Mouse (Mus musculus): Measurements from ENCODE around the gene Olfm3. TPM values are rescaled to one million over a fixed set of nuclear protein-coding genes. Genes with fewer than 3 reads are reported as not detected.

Gene Olfm3
- not detected in 2 replicates for polyA plus RNA-seq (2011; ENCODE audit: insufficient read length, low read depth, missing spikeins)

DNA sequence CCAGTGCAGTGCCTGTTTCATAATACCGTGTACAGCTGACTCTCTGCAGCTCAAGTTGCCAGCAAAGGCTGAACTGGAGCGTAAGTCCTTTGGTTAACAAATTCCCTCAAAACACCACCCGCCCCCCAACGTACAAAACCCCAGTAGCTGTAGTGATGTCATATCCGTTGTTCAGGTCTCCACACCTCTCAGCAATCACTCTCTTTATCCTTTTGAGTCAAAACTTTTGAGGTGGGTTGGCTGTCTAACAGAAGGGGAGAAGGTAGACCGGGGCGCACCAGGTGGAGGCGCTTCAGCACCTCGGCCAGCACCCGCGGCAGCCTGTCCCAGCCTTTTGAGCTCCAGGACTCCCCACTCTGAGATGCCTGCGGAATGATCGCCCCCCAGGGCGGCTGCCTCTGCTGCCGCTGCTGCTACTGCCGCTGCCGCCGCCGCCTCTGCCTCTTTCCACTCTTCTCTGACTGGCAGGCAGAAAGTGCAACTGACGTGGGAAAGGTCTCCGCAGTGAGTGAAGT, at the start of gene Olfm3:
Gene Olfm3, plus strand, starts transcription at position 155 of the 515 bp plus-strand sequence.
- H3K4me1 ChIP-seq (ENCODE audit: control insufficient read depth, insufficient read depth, low read length): no peaks in the 10 kb centered on the region
- no peak within 1 kb of the TSS for H3K4me3 ChIP-seq (ENCODE audit: insufficient read depth, low read length)
- TF ChIP-seq CTCF (IDR thresholded peaks at IDR 0.05; ENCODE audit: borderline replicate concordance, insufficient read depth, low read length) (no peak), POLR2A (IDR thresholded peaks at IDR 0.05; ENCODE audit: low read depth, low read length) (no peak)
- H3K27ac ChIP-seq (ENCODE audit: insufficient read depth, low read length): no peak within 1 kb of the TSS

DNA sequence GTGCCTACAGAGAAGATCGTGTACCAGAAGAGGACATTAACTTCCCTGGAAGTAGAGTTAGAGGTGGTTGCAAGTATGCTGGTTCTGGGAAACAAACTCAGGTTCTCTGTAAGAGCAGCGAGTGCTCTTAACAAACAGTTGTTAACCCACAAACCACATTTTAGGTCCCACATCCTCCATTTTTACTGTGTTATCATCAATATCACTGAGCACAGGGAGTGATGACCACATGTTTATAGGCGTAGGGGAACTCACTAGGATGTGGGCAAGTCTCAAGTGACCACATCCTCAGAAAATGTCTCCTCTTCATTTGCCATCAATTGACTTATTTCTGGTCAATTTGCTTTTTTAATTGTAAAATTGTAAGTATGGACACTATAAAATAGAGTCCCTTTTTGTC, 14.1 kb upstream of the Olfm3 start:
- no peaks in the 10 kb centered on the region for H3K4me1 ChIP-seq (ENCODE audit: control insufficient read depth, insufficient read depth, low read length)
- TF ChIP-seq CTCF (IDR thresholded peaks at IDR 0.05; ENCODE audit: borderline replicate concordance, insufficient read depth, low read length) (no peak), POLR2A (IDR thresholded peaks at IDR 0.05; ENCODE audit: low read depth, low read length) (no peak)
- no peak overlapping the region for H3K27ac ChIP-seq (ENCODE audit: insufficient read depth, low read length)
- no peak overlapping the region for H3K4me3 ChIP-seq (ENCODE audit: insufficient read depth, low read length)

DNA sequence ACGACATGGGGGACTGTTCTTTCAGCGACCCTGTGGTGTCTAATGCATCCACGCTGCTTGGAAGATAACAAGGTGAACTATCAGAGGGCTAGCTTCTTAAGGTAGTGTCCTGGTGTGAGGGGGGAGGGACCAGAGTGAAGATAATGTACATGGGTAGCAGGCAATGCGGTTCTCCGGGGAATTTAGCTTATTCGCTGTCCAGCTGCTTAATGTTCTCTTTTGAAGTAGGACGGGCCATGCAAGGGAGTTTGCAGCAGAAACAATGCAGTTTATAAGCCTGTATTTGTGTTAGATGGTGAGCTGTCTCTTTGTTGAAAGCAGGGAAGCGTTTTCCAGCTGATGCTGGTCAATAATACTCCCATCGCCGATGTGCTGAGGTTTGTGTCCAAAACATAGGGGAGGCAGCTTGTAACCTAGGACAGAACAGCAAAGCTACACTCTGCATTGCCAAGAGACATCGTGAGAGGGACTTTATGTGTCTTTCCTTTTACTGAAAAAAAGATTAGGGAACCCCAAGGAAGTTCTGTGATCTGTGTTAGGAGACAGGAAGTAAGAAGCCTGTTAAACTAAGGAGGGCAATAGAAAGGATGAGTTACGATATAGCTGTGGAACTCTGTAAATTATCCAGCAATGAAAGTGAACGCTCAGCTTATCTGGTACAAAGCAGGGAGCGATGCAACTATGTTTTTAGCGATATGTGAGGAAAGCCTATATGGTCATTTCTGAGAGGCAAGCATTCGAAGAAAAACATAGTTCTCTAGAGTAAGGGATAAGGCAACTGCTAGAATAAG, 950 bp downstream of the Olfm3 start:
- Histone ChIP-seq H3K4me3 (ENCODE audit: insufficient read depth, low read length) (no peak overlapping the region), H3K27ac (ENCODE audit: insufficient read depth, low read length) (no peak overlapping the region), H3K4me1 (ENCODE audit: control insufficient read depth, insufficient read depth, low read length) (no peaks in the 10 kb centered on the region)
- TF ChIP-seq POLR2A (IDR thresholded peaks at IDR 0.05; ENCODE audit: low read depth, low read length) (no peak), CTCF (IDR thresholded peaks at IDR 0.05; ENCODE audit: borderline replicate concordance, insufficient read depth, low read length) (no peak)

DNA sequence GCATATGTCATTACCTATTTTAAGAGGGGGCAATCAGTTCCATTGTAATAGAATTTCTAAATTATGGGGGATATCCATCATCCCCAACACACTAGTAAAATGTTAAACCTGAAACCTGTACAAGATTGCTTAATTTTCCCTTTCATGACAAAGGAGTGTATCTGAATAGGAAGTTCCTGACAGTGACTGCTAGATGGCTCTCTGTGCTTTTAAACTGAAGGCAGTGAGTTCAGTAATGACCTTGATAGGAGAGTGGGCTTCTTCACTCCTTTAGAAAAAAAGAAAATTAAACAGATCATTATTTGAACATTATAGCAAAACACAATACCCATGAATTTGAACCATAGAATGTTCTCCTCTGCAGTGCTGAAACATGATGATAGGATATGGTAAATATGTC, 3.7 kb downstream of the Olfm3 start:
- no peak overlapping the region for H3K27ac ChIP-seq (ENCODE audit: insufficient read depth, low read length)
- no peak for TF ChIP-seq POLR2A (IDR thresholded peaks at IDR 0.05; ENCODE audit: low read depth, low read length)
- no peak for TF ChIP-seq CTCF (IDR thresholded peaks at IDR 0.05; ENCODE audit: borderline replicate concordance, insufficient read depth, low read length)
- H3K4me3 ChIP-seq (ENCODE audit: insufficient read depth, low read length): no peak overlapping the region
- H3K4me1 ChIP-seq (ENCODE audit: control insufficient read depth, insufficient read depth, low read length): no peaks in the 10 kb centered on the region

DNA sequence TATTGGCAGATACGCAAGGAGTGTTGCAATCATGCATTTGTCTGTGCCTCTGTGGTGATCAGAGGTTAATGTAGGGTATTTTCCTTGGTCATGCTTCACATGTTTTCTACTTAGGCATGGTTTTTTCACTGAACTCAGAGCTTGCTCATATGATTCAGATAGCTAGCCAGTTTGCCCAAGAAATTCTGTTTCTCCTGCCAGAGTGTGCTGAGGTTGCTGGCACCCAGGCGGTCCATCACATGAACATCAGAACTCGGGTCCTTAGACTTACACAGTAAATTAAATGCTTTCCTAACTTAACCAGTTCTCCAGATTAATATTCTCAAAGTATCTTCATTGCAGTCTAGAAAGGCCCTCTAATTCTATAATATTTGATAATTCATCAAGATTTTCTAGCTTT, 5.0 kb downstream of the Olfm3 start:
- no peak overlapping the region for H3K4me3 ChIP-seq (ENCODE audit: insufficient read depth, low read length)
- H3K4me1 ChIP-seq (ENCODE audit: control insufficient read depth, insufficient read depth, low read length): no peaks in the 10 kb centered on the region
- H3K27ac ChIP-seq (ENCODE audit: insufficient read depth, low read length): no peak overlapping the region
- no peak for TF ChIP-seq CTCF (IDR thresholded peaks at IDR 0.05; ENCODE audit: borderline replicate concordance, insufficient read depth, low read length)
- TF ChIP-seq POLR2A (IDR thresholded peaks at IDR 0.05; ENCODE audit: low read depth, low read length): no peak

DNA sequence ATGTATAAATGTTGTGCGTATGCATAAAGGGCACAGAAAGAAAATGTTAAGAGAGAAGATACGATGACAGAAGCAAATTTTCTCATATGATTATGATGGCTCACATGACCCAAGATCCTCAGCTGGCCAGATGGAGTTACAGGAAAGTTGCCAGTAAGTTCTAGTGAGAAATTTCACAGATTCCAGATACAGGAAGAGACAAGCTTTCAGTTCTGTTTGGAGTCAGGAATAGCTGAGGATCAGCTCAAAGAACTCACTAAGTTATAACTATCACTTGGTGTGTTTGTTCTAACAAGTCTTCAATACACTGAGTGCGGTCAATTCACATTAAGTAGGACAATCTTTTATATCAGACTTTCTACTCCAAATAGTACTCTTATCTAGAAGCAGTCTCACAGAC, 16.2 kb downstream of the Olfm3 start:
- Histone ChIP-seq H3K4me1 (ENCODE audit: control insufficient read depth, insufficient read depth, low read length) (no peaks in the 10 kb centered on the region), H3K4me3 (ENCODE audit: insufficient read depth, low read length) (no peak overlapping the region), H3K27ac (ENCODE audit: insufficient read depth, low read length) (no peak overlapping the region)
- TF ChIP-seq POLR2A (IDR thresholded peaks at IDR 0.05; ENCODE audit: low read depth, low read length) (no peak), CTCF (IDR thresholded peaks at IDR 0.05; ENCODE audit: borderline replicate concordance, insufficient read depth, low read length) (no peak)

DNA sequence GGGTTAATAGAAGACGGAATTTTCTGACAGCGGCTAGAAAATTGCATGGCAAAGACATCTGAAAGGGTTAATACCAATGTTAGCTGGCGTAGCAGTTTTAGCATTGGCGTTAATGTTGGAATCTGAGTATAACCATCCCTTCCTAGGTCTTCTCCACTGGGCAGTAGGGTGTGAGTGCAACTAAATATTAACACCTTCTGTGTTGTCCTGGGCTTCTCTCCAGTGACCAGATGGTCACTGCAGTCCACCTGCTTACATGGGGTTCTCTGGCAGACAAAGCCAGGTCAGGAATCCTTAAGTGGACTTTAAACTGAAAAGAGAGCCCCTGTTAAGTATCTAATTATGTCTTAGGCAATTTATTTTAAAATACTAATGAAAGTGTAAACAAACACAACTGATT, 25.7 kb downstream of the Olfm3 start:
- peaks cover 8% of the 10 kb centered on the region; the same call in 1 of the 2 replicates for H3K4me1 ChIP-seq (ENCODE audit: control insufficient read depth, insufficient read depth, low read length)
- TF ChIP-seq POLR2A (IDR thresholded peaks at IDR 0.05; ENCODE audit: low read depth, low read length) (no peak), CTCF (IDR thresholded peaks at IDR 0.05; ENCODE audit: borderline replicate concordance, insufficient read depth, low read length) (no peak)

DNA sequence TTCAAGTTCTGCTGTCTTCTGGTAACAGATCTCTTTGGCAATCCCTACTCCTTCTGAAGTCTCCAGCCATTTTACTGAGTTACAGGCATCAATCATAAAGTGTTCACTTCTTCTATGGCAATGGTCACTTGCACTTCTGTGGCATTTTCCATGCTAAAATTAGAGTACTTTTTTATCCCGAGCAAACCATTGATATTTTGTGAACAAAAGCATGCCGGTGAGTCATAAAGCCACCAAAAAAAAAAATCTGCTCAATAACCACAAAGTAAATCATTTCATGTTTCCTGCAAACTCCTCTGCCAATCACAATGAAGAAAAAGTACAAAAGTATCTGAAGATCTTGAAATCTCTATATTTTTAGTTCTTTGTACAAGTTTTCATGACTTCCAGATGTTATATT, 26.5 kb downstream of the Olfm3 start:
- H3K4me1 ChIP-seq (ENCODE audit: control insufficient read depth, insufficient read depth, low read length): peaks cover 8% of the 10 kb centered on the region; the same call in 1 of the 2 replicates
- TF ChIP-seq POLR2A (IDR thresholded peaks at IDR 0.05; ENCODE audit: low read depth, low read length) (no peak), CTCF (IDR thresholded peaks at IDR 0.05; ENCODE audit: borderline replicate concordance, insufficient read depth, low read length) (no peak)
- no peak overlapping the region for H3K4me3 ChIP-seq (ENCODE audit: insufficient read depth, low read length)
- peak overlapping the region; percentile 92 for H3K27ac ChIP-seq (ENCODE audit: insufficient read depth, low read length)

More for the DNA sequence above, 25.7 kb downstream of the Olfm3 start:
- Histone ChIP-seq H3K27ac (ENCODE audit: insufficient read depth, low read length) (no peak overlapping the region), H3K4me3 (ENCODE audit: insufficient read depth, low read length) (no peak overlapping the region)

DNA sequence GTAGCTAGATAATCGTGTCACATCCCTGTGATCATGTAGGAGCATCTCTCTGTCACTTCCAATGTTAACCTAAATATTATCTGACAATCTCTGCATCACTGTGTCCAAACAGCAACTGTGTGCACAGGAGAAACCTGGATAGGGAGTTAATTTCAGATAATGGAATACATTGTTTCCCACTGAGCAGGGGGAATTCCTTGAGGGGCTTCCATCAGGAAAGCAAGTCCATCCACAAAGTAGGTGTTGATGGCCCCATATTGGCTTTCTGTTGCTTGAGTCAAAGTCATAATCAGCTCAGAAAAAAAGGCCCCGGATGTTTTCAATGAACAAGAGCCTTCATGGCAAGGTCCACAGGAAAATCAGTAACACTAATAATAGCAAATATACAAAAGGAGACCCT, 26.9 kb downstream of the Olfm3 start:
- no peak overlapping the region for H3K4me3 ChIP-seq (ENCODE audit: insufficient read depth, low read length)
- TF ChIP-seq POLR2A (IDR thresholded peaks at IDR 0.05; ENCODE audit: low read depth, low read length) (no peak), CTCF (IDR thresholded peaks at IDR 0.05; ENCODE audit: borderline replicate concordance, insufficient read depth, low read length) (no peak)
- H3K27ac ChIP-seq (ENCODE audit: insufficient read depth, low read length): peak overlapping the region; percentile 92
- H3K4me1 ChIP-seq (ENCODE audit: control insufficient read depth, insufficient read depth, low read length): peaks cover 8% of the 10 kb centered on the region; the same call in 1 of the 2 replicates

DNA sequence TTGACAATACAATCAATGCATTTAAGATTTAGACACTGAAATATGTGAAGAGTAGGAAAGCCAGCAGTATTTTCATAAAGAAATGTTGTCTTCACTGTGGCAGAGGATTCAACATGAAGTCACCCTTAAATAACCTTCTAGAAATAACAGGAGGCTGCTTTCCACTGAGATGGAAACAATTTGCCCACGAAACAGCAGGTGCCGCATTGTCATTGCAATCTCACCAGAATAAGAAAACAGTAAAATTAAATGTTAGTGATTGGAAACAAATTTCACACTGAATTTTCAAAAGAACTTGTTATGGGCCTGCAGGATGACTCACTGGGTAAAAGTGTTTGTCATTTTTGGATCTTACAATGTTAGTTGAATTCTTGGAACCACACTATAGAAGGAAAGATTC, 29.0 kb downstream of the Olfm3 start:
- Histone ChIP-seq H3K4me3 (ENCODE audit: insufficient read depth, low read length) (no peak overlapping the region), H3K4me1 (ENCODE audit: control insufficient read depth, insufficient read depth, low read length) (peaks cover 8% of the 10 kb centered on the region; the same call in 1 of the 2 replicates), H3K27ac (ENCODE audit: insufficient read depth, low read length) (peak overlapping the region; percentile 52; the same call in 1 of the 2 replicates)
- TF ChIP-seq CTCF (IDR thresholded peaks at IDR 0.05; ENCODE audit: borderline replicate concordance, insufficient read depth, low read length): no peak
- TF ChIP-seq POLR2A (IDR thresholded peaks at IDR 0.05; ENCODE audit: low read depth, low read length): no peak

Measured in embryonic fibroblast, embryonic 13.5 days (primary cell).